Mouse (Mus musculus): ENCODE measurements around the gene Rnf41. TPM values are rescaled to one million over a fixed set of nuclear protein-coding genes. Genes with fewer than 3 reads are reported as not detected.
A peak's percentile ranks its signal among the peaks of the same experiment; 100 is the strongest.

Rnf41 gene
- total and polyA plus RNA-seq, 2 experiments, result 5.1 to 5.9 TPM

GRCm38 (mm10) chr10:128374393-128374792 lies 37.1 kb upstream of the Rnf41 start:
- WGBS, result 84% methylated on average over 6 of the region's 6 CpGs
- no peak overlapping the region for H3K27ac ChIP-seq (replicated peaks; ENCODE audit: insufficient read depth, low read depth, low read length)
- peaks cover 12% of the 10 kb centered on the region for H3K4me1 ChIP-seq (ENCODE audit: control insufficient read depth, insufficient read depth, low read length)

GRCm38 (mm10) chr10:128376099-128376454 lies 35.4 kb upstream of the Rnf41 start:
- H3K9ac ChIP-seq (ENCODE audit: low read depth, low read length), result peak overlapping the region; percentile 99
- no peak for DNase-seq (ENCODE audit: extremely low read depth, low read depth, low spot score)
- TF ChIP-seq CTCF (IDR thresholded peaks at IDR 0.05; ENCODE audit: low read depth, low read length) (no peak), POLR2A (IDR thresholded peaks at IDR 0.05; ENCODE audit: extremely low read depth, insufficient read depth, low read length) (no peak)
- H3K79me2 ChIP-seq (ENCODE audit: control insufficient read depth, insufficient read depth, low read length), result peaks cover 14% of the 10 kb centered on the region; the same call in 1 of the 2 replicates
- peak overlapping the region; percentile 88 for H3K27ac ChIP-seq (replicated peaks; ENCODE audit: insufficient read depth, low read depth, low read length)
- no peaks in the 10 kb centered on the region for H3K27me3 ChIP-seq (ENCODE audit: control insufficient read depth, insufficient read depth, low read length)
- H3K36me3 ChIP-seq (ENCODE audit: control insufficient read depth, insufficient read depth, low read length), result no peaks in the 10 kb centered on the region; the same call in 1 of the 2 replicates
- H3K4me3 ChIP-seq (ENCODE audit: insufficient read depth, low read depth, low read length), result no peak overlapping the region
- WGBS, result 55% methylated on average over 4 of the region's 4 CpGs
- peaks cover 9% of the 10 kb centered on the region; the same call in 1 of the 2 replicates for H3K4me1 ChIP-seq (ENCODE audit: control insufficient read depth, insufficient read depth, low read length)

More at GRCm38 (mm10) chr10:128374393-128374792, 37.1 kb upstream of the Rnf41 start:
- no peaks in the 10 kb centered on the region for H3K27me3 ChIP-seq (ENCODE audit: control insufficient read depth, insufficient read depth, low read length)
- no peak for DNase-seq (ENCODE audit: extremely low read depth, low read depth, low spot score)
- H3K9ac ChIP-seq (ENCODE audit: low read depth, low read length), result no peak overlapping the region
- H3K4me3 ChIP-seq (ENCODE audit: insufficient read depth, low read depth, low read length), result no peak overlapping the region
- TF ChIP-seq POLR2A (IDR thresholded peaks at IDR 0.05; ENCODE audit: extremely low read depth, insufficient read depth, low read length) (no peak), CTCF (IDR thresholded peaks at IDR 0.05; ENCODE audit: low read depth, low read length) (peak; percentile 58)
- no peaks in the 10 kb centered on the region for H3K36me3 ChIP-seq (ENCODE audit: control insufficient read depth, insufficient read depth, low read length)
- H3K79me2 ChIP-seq (ENCODE audit: control insufficient read depth, insufficient read depth, low read length), result peaks cover 14% of the 10 kb centered on the region; the same call in 1 of the 2 replicates

GRCm38 (mm10) chr10:128376455-128377211 lies 34.8 kb upstream of the Rnf41 start, which contains the start of gene Ankrd52:
Ankrd52 (plus strand) TSS chr10:128377115.
- Histone ChIP-seq H3K4me3 (ENCODE audit: insufficient read depth, low read depth, low read length) (peak within 1 kb of the TSS; percentile 98), H3K9ac (ENCODE audit: low read depth, low read length) (peak within 1 kb of the TSS; percentile 99), H3K4me1 (ENCODE audit: control insufficient read depth, insufficient read depth, low read length) (peaks cover 9% of the 10 kb centered on the region; the same call in 1 of the 2 replicates), H3K27me3 (ENCODE audit: control insufficient read depth, insufficient read depth, low read length) (no peaks in the 10 kb centered on the region), H3K79me2 (ENCODE audit: control insufficient read depth, insufficient read depth, low read length) (peaks cover 14% of the 10 kb centered on the region; the same call in 1 of the 2 replicates), H3K27ac (replicated peaks; ENCODE audit: insufficient read depth, low read depth, low read length) (peak within 1 kb of the TSS; percentile 88), H3K36me3 (ENCODE audit: control insufficient read depth, insufficient read depth, low read length) (no peaks in the 10 kb centered on the region; the same call in 1 of the 2 replicates)
- TF ChIP-seq CTCF (IDR thresholded peaks at IDR 0.05; ENCODE audit: low read depth, low read length) (peak; percentile 71), POLR2A (IDR thresholded peaks at IDR 0.05; ENCODE audit: extremely low read depth, insufficient read depth, low read length) (peak; percentile 46; the same call in 1 of the 2 replicates)
- peak; percentile 45 for DNase-seq (ENCODE audit: extremely low read depth, low read depth, low spot score)
- WGBS, result 1% methylated on average over 73 of the region's 73 CpGs

GRCm38 (mm10) chr10:128377222-128377939 lies 34.1 kb upstream of the Rnf41 start:
- Histone ChIP-seq H3K9ac (ENCODE audit: low read depth, low read length) (peak overlapping the region; percentile 99), H3K36me3 (ENCODE audit: control insufficient read depth, insufficient read depth, low read length) (peaks cover 5% of the 10 kb centered on the region), H3K4me3 (ENCODE audit: insufficient read depth, low read depth, low read length) (peak overlapping the region; percentile 98), H3K79me2 (ENCODE audit: control insufficient read depth, insufficient read depth, low read length) (peaks cover 14% of the 10 kb centered on the region; the same call in 1 of the 2 replicates), H3K27ac (replicated peaks; ENCODE audit: insufficient read depth, low read depth, low read length) (peak overlapping the region; percentile 30; the same call in 1 of the 2 replicates), H3K27me3 (ENCODE audit: control insufficient read depth, insufficient read depth, low read length) (no peaks in the 10 kb centered on the region), H3K4me1 (ENCODE audit: control insufficient read depth, insufficient read depth, low read length) (peaks cover 9% of the 10 kb centered on the region; the same call in 1 of the 2 replicates)
- TF ChIP-seq CTCF (IDR thresholded peaks at IDR 0.05; ENCODE audit: low read depth, low read length) (no peak), POLR2A (IDR thresholded peaks at IDR 0.05; ENCODE audit: extremely low read depth, insufficient read depth, low read length) (no peak)
- 2% methylated on average over 39 of the region's 47 CpGs for WGBS
- DNase-seq (ENCODE audit: extremely low read depth, low read depth, low spot score), result no peak

- Histone ChIP-seq H3K27me3 (ENCODE audit: control insufficient read depth, insufficient read depth, low read length) (no peaks in the 10 kb centered on the region), H3K27ac (replicated peaks; ENCODE audit: insufficient read depth, low read depth, low read length) (no peak overlapping the region), H3K79me2 (ENCODE audit: control insufficient read depth, insufficient read depth, low read length) (peaks cover 14% of the 10 kb centered on the region; the same call in 1 of the 2 replicates), H3K36me3 (ENCODE audit: control insufficient read depth, insufficient read depth, low read length) (peaks cover 6% of the 10 kb centered on the region), H3K9ac (ENCODE audit: low read depth, low read length) (peak overlapping the region; percentile 99; the same call in 1 of the 2 replicates), H3K4me1 (ENCODE audit: control insufficient read depth, insufficient read depth, low read length) (peaks cover 9% of the 10 kb centered on the region; the same call in 1 of the 2 replicates), H3K4me3 (ENCODE audit: insufficient read depth, low read depth, low read length) (peak overlapping the region; percentile 98)
- DNase-seq (ENCODE audit: extremely low read depth, low read depth, low spot score), result no peak
- 78% methylated on average over 14 of the region's 14 CpGs for WGBS
- TF ChIP-seq POLR2A (IDR thresholded peaks at IDR 0.05; ENCODE audit: extremely low read depth, insufficient read depth, low read length) (no peak), CTCF (IDR thresholded peaks at IDR 0.05; ENCODE audit: low read depth, low read length) (no peak)
Observed at GRCm38 (mm10) chr10:128377940-128378448, 33.5 kb upstream of the Rnf41 start.

Measured in liver, adult 2 months (tissue).